Mouse (Mus musculus) olfactory bulb, adult 2 months (tissue): ENCODE measurements around the gene Tbx6.

Experiments
- CTCF ChIP-seq: fragments of 200-500 bp; IDR thresholded peaks from 2 replicates; pipeline ENCODE4 v1.5.1; 2012; ENCODE audit warnings: low read depth, mild to moderate bottlenecking, low read length, moderate library complexity; ENCODE audit not compliant: insufficient read depth
- POLR2A ChIP-seq: fragments of 200-500 bp; IDR thresholded peaks from 2 replicates; pipeline ENCODE4 v1.6.1; 2012; ENCODE audit warnings: mild to moderate bottlenecking, low read depth, low read length, moderate library complexity; ENCODE audit not compliant: insufficient read depth

DNA sequence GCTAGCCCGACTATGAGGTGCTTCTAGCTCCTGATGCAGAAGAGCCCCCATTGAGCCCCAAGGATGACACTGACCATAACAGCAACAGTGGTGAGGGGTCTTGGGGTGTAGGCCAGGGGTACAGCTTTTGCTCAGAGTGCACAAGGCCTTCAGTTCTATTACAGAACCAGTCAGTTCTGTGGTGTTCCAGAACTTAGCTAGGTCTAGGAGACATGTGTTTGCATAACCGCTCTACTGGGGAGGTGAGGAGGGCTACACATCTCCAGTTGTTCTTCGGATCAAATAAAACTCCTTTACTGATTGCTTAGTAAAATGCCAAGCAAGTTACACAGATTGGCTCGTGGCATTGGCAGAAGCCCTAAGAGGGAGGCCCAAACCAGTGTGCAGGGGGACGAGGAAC is 50.3 kb downstream of the Tbx6 start, which contains the start of gene 4930451I11Rik:
- TF ChIP-seq CTCF (no peak), POLR2A (no peak)
